Mouse (Mus musculus) activated CD4-positive, CD25-positive, alpha-beta regulatory T cell, adult 4 months (primary cell): ENCODE measurements at regions not wholly inside any gene's neighbourhood (a gene's known extent, or its start where the extent isn't known, plus 50 kb on each side); places are given as distances from the start of the nearest gene placed in this dataset.
"Not testable (repeated sequence)": the region's sequence is repeated elsewhere in the genome, so short reads cannot be mapped to it uniquely, and the experiment has no call there.

Experiments
- ATAC-seq: one replicate; pipeline ENCODE4 v1.8.0; 2017

DNA sequence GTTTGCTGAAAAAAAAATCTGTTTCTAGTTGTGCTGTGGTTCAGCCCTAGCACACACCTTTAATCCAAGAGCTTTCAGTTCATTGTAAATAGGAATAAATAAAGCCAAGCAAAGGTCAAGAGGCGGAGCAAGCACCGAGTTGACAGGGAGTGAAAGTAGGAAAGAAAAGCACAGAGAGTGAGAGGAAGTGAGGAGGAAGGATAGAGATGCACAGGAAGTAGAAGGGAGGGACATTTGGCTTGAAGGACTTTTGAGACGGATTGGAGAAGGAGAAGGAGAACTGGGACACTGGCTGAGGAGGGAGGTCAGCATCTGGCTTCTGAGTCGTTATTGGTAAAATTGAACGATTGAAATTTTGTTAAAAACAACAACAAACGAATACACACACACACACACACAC lies 402.0 kb upstream of the Igfbp7 start:
- ATAC-seq, result no peak

DNA sequence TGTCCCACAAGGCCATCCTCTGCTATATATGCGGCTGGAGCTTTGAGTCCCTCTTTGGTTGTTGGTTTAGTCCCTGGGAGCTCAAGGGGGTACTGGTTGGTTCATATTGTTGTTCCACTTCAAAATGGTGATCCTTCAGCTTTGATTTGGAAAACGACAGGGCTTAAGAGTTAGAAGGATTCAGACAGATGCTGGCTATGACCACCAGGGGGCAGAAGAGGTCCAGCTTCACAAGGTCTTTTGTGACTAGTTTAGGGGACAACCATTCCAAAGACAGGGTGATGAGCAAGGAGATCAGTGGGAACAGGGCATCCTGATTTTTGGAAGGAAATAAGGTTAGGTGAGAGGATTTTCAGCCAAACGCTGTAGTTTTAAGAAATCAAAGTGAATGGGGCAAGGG lies 399.9 kb upstream of the Igfbp7 start:
- ATAC-seq, result no peak

GRCm38 (mm10) chr5:77806334-77807157 lies 398.7 kb upstream of the Igfbp7 start:
- ATAC-seq, result no peak

DNA sequence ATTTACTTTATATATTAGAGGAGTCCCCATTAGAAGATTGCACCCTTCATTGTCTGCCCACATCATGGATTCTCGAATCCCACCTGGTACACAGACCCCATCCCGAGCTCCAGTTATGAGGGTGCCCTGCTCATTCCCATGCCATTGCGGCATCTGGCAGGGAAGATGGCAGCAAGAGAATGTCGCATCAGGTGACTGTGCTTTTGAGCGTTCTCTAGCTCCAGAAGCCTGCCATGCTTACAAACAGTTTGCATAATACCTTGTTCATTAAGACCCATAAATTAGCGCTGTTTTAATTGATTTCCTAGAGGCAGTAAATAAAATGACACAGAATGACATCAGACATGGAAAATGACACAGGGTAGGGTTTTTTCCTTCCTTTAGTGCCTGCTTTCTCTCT lies 398.0 kb upstream of the Igfbp7 start:
- no peak for ATAC-seq

DNA sequence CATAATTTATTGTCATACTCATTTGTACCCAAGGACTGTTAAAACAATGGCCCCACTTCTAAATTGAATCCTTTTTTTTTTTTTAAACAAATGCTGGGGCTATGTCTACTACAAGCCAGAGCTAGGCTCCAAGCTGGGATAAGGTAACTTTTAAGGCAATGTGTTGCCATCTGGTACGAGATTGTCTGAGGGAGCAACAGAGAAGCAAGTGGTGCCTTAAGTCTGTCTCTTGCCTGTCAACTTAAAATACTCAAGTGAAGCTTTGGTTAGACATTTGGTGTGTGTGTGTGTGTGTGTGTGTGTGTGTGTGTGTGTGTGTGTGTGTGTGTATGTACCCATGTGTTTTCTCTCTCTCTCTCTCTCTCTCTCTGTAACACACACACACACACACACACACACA lies 397.5 kb upstream of the Igfbp7 start:
- ATAC-seq, result no peak

GRCm38 (mm10) chr5:77804113-77804512 lies 396.3 kb upstream of the Igfbp7 start:
- ATAC-seq, result no peak

DNA sequence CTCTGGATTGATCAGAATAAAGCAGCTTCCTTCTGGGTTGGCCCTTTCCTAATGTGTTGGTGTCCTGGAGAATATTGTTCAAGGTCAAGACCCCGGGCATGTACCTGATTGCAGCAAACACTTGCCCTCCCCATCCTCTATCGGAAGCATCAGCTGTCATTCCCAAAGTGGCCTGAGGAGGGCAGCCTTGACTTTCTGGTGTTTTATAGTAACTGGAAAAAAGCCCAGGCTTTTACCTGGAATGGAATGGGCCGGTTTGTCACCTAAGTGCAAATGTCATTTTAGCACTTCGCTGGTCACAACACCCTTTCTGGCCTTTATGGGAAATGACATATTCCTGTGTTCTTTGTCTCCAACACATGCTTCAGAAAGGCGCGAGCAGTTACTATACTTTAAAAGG lies 395.7 kb upstream of the Igfbp7 start:
- no peak for ATAC-seq

DNA sequence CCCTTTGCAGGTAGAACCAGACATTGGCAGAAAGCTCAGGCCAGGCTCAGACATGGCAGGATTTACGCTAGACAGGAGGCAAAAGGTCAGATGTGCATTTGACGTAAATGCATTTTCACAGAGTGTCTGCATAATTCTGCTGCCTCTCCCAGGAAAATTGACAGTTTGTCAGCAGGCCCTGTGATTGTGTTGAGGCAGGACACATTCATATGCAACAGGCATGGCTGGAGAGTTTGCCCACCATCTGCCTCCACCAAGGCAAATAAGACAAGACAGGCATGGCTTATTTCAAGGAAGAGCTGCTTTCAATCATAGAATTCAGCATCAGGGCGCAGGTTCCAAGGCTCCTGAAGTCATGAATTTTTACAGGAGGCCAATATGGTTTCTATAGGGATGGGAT lies 389.1 kb upstream of the Igfbp7 start:
- no peak for ATAC-seq

DNA sequence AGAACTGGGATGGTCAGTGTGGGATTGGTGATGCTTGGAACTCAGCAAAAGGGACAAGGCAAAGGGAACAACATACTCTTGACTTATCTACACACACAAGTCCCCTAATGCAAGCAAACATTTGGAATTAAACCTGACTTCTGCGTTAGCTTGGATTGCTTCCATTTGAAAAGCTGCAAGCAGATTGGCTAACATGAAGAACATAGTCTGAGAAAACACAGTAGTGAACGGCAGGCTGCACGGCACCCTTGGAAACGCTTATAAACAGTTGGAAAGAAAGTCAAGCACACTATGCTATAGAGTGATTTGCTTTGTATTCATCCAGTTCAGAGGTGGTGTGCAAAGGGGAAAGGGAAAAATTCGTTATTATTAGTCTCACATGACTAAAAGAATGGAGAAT lies 387.9 kb upstream of the Igfbp7 start:
- ATAC-seq, result no peak

GRCm38 (mm10) chr5:77783953-77784352 lies 376.1 kb upstream of the Igfbp7 start:
- no peak for ATAC-seq

GRCm38 (mm10) chr5:77762426-77763042 lies 354.7 kb upstream of the Igfbp7 start:
- no peak for ATAC-seq

- ATAC-seq, result no peak
These were observed 354.2 kb upstream of the Igfbp7 start for GRCm38 (mm10) chr5:77762013-77762412.

GRCm38 (mm10) chr5:77748933-77749332 lies 341.1 kb upstream of the Igfbp7 start:
- ATAC-seq, result no peak

DNA sequence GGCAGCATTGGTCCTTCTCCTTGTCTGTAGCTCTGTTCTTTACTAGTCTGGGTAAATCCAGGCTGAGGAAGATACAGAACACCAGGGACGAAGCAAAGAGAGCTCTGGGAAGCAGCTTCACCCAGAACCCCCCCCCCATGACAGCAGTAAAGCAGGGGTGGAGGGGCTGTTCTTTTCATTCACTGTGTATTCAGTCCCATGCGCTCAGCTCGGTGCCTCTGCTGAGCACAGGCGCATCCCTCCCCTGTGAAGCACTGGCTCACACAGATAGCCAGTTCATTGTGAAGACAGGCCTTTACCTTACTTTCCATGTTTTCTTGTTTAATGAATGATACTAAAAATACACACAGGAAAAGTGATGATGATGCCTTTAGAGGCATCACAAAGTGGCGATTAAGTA lies 338.8 kb upstream of the Igfbp7 start:
- ATAC-seq, result no peak

DNA sequence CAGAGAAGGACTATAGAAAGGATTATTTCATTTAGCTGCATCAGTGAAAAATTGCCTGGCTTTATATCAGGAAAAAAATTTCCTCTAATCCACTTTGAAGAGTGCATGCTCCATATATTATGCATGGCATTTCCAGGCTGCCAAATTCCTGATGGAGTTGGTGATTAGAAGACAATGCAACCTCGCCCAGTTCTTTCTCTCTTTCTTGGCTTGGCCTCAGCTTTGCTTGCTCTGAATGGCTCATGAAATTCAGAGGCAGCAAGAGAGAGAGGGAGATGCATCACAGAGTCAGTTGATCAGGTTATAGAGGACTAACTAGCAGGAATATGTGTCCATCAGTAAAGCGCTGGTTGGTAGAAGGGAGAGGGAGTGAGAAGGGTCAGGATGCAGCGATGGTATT lies 335.6 kb upstream of the Igfbp7 start:
- ATAC-seq, result no peak

DNA sequence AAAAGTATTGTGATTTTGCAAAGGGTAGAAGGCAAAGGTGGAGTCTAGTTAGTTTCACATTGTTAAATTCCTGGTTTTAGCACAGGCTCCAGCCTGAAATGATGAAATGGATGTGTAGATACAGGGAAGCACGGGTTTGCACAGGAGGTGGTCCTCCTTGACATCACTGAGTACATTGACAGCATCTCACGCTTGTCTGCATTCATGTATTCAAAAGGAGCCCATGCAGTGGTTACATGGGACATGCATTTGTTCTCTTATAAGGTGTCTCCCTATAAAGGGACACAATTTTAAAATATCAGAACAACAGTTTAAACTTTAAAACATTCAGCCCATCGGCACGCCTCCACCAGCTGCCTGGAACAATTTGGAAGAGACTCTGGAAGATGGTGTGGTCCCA lies 322.4 kb upstream of the Igfbp7 start:
- ATAC-seq, result not testable (repeated sequence)

DNA sequence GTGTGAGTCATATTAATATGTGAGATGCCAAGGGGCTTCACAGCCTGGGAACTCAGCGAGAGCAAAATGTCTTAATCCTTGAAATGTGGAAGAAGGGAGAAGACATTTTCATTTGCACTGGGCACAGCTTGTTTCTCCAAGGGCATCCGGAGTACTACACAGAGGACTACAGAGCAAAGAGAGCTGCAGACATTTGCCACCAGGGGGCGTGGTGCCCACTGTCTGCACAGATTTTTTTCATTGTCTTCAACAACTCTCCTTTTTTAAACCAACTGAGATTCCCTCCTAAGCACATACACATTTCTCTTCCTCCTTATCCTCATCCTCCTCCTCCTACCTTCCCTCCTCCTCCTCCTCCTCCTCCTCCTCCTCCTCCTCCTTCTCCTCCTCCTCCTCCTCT lies 273.8 kb upstream of the Igfbp7 start:
- ATAC-seq, result no peak

DNA sequence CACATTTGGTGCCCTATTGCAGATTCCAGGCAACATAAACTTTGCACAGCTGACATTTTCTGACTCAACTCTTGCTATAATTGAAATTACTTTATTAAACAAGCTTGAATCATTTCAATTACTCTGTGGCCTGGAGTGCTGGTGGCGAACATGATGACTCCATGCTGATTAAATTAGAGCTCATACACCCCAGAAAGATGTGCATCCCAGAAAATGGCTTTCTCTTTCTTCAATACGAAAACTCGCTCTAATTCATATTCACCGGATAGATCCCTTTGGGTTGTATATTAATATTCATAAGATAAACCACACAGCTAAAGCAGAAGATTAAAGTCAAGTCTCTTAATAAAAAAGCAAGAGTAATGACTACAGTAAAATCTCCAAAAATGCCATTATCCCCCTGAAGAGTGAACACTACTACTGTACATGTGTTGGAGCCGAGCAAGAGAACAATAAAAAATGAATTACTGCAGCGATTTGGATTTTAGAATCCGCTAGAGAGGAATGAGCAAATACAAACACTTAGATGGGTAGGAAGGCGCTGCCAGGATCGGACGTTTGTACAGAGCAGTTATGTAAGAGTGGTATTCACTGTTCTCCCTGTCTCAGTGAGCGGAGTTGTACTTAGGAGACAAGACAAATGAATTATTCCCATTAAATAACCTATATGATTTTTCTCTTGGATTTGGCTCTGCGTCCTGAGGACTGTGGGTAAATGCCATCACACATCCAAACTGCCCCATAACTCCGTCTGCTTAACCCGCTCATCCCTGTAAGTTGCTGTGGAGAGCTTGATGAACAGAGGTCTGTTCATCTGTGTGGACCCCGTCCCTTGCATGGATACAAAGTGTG lies 264.5 kb upstream of the Igfbp7 start:
- ATAC-seq, result no peak

- no peak for ATAC-seq
These were observed 255.3 kb upstream of the Igfbp7 start for GRCm38 (mm10) chr5:77663096-77663495.

DNA sequence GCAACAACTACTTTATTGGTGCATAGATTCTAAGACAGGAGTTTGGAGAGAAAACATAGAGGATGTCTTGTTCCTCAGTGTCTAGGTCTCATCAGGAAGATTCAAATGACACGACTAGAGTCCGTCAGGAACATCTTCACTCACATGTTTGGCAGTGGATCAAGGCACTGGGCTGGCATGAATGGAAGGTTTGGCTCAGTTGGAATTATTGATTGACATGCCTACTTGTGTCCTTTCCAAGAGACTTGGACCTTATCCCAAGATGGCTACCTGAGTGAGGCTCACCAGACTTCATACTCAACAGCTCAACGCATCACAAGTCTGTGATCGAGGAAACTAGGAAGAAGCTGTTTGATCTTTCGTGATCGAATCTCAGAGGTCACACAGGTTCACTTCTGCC lies 251.2 kb upstream of the Igfbp7 start:
- ATAC-seq, result no peak

DNA sequence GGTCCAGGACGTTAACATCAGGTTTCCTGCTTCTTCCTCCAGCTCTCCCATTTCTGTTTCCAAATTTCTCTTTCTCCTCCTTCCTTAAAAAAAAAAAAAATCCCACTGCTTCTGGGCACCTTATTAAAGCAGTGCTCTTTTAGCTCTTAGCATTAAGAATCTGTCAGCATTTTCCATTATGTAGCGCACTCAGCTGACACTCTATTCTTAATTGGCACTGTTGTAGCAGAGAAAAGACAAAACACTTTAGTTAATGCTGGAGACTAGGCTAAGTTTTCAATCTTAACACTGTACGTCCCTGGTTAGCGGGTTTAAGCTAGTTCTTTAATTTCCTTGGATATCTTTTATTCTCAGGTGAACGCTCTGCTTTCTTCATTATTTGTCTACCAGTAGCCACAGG lies 236.8 kb upstream of the Igfbp7 start:
- ATAC-seq, result no peak

DNA sequence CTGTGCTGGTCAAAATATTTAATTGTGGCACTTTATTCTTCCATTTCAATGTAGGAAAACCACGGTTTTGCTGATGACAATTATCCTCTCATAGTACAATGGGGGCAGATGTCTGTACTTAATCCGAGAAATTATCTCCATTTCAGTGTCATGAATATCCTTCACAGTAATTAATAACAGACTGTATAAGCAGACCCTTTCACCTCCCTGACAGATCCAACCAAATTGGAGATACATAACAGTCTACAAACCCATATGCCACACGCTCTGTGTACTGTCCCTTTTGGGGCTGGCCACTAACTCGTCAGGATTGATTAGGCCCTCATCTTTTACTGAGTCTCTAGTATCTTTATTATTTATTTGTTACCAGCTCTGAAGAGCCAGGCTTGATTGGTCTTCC lies 212.6 kb upstream of the Igfbp7 start:
- ATAC-seq, result no peak

DNA sequence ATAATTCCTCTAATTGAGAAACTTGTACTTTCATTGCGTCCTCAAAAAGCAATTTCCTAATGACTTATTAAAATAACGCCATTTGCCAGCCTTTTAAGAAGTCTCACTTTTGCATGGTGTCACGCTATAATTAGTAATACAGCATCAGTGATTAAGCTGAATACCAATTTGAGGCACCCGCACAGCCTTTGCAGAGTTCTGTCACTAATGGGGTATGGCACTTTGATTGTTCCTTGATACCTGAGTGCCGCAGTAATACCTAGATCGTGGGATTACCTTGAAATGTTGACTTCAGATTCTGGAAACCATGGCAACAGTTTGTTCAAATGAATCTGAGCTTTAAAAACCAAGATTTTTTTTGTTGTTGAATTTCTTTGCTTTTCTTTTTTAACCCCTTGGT lies 202.7 kb upstream of the Igfbp7 start:
- ATAC-seq, result no peak

GRCm38 (mm10) chr5:77594719-77595118 lies 186.9 kb upstream of the Igfbp7 start:
- ATAC-seq, result no peak
